In the genomic region with DNA sequence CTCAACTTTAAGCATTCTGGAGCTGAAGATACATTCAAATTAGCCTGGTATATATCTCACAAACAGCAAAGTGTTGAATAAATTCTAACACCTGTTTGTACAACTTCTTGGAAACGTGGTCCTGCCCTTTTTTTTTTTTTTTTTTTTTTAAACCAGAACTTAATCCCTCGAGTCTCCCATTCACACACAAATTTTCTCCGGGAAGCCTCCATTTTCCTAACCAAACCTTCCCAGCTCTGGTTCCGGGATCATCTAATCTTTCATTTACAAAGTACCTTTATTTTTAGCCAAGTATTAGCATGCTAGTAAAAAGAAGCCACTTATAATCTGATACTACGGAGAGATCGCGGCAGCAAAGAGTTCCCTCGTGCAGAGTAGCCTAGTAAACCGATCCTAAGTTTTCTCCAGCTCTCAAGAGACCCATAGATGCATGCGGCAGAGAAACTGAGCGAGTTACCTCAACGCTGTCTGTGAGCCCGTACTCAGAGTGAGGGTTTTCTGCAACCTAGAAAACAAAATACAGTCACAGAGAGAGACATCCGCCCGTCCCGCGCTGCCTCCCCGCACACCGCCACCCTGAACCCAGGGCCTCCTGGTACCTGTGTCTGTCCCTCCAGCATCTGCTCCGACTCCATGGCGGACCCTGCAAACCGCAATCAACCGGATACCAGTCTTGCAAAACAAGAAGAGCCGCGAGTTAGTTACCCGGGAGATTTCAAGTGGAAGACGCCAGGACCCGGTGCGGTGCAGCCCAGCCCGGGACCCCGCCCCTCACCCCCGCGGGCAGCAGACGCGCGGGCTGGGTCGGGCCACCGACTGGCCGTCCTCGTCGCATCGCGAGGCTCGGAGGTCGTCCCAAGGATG, we compare ENCODE assay signal across 8 mouse cellular contexts. TPM values are rescaled to one million over a fixed set of nuclear protein-coding genes. Genes with fewer than 3 reads are reported as not detected.
DNase-seq lines count a peak whose midpoint lies in the region; ATAC-seq lines count a peak whose summit lies in the region.

No protein-coding gene starts in this region.

- H3K4me3 ChIP-seq in forebrain, embryonic 11.5 days (ENCODE audit: low read depth, low read length), result peak overlapping the region; percentile 59
- peak overlapping the region; percentile 93 for H3K4me3 ChIP-seq in liver, embryonic 15.5 days (replicated peaks)

- WGBS in forebrain, embryonic 11.5 days, result under 1% methylated on average over 45 of the region's 45 CpGs
- WGBS in liver, embryonic 15.5 days (ENCODE audit: insufficient replicate concordance), result under 1% methylated on average over 45 of the region's 45 CpGs

- H3K27ac ChIP-seq in forebrain, embryonic 11.5 days (ENCODE audit: low read depth, low read length), result peak overlapping the region; percentile 91
- H3K27ac ChIP-seq in liver, embryonic 15.5 days (replicated peaks), result peak overlapping the region; percentile 95

- H3K36me3 ChIP-seq in forebrain, embryonic 11.5 days (ENCODE audit: control insufficient read depth, insufficient read depth, low read length), result no peaks in the 10 kb centered on the region
- peaks cover 35% of the 10 kb centered on the region for H3K36me3 ChIP-seq in liver, embryonic 15.5 days (replicated peaks)

- no peak for ATAC-seq in forebrain, embryonic 11.5 days (replicated peaks; ENCODE audit: low FRiP score)
- peak; percentile 81 for ATAC-seq in liver, embryonic 15.5 days (ENCODE audit: insufficient read depth)

- peak overlapping the region; percentile 84 for H3K9ac ChIP-seq in forebrain, embryonic 11.5 days (ENCODE audit: low read length)
- H3K9ac ChIP-seq in liver, embryonic 15.5 days, result peak overlapping the region; percentile 83

- DNase-seq in embryo, embryonic 10 days (ENCODE audit: low spot score), result peak; percentile 38
- DNase-seq in embryo, embryonic 11 days, result no peak
- DNase-seq in 416B (ENCODE audit: low read depth), result peak; percentile 68
- no peak for DNase-seq in forebrain, embryonic 11.5 days (ENCODE audit: low spot score)
- no peak for DNase-seq in right cerebral cortex, postnatal 10 days (ENCODE audit: low spot score in 2 of 2)
- DNase-seq in frontal cortex, postnatal 14 days (ENCODE audit: low spot score in 2 of 2), result no peak
- DNase-seq in cerebellum, adult 11-12 months, result no peak

- no peaks in the 10 kb centered on the region for H3K9me3 ChIP-seq in forebrain, embryonic 11.5 days (ENCODE audit: control insufficient read depth, low read length)
- H3K9me3 ChIP-seq in liver, embryonic 15.5 days (replicated peaks), result no peaks in the 10 kb centered on the region

- peak overlapping the region; percentile 73 for H3K4me2 ChIP-seq in forebrain, embryonic 11.5 days (ENCODE audit: low read depth, low read length, severe bottlenecking)
- H3K4me2 ChIP-seq in liver, embryonic 15.5 days, result peak overlapping the region; percentile 91

- H3K4me1 ChIP-seq in forebrain, embryonic 11.5 days (replicated peaks; ENCODE audit: control insufficient read depth, insufficient read depth, low read length), result peaks cover 2% of the 10 kb centered on the region; the same call in 1 of the 2 replicates
- H3K4me1 ChIP-seq in liver, embryonic 15.5 days (replicated peaks), result peaks cover 34% of the 10 kb centered on the region

- no peaks in the 10 kb centered on the region for H3K27me3 ChIP-seq in forebrain, embryonic 11.5 days (ENCODE audit: control insufficient read depth, insufficient read depth, low read length)
- H3K27me3 ChIP-seq in liver, embryonic 15.5 days, result no peaks in the 10 kb centered on the region

RNA-seq across cellular contexts. Expression of a gene that starts 8.1 kb away (rescaled TPM):
- 244 and 285 TPM in 2 replicates for polyA plus RNA-seq in forebrain, embryonic 11.5 days (2014; fragmentation: Nextera tagmentation; extraction: Ambion mirVana)
- polyA plus RNA-seq in liver, embryonic 15.5 days (2015; fragmentation: Nextera tagmentation; extraction: Ambion mirVana), result 98.0 and 119 TPM in 2 replicates

RNA-seq across cellular contexts. Expression of a gene that starts 20.4 kb away (rescaled TPM):
- 77.9 and 83.7 TPM in 2 replicates for polyA plus RNA-seq in forebrain, embryonic 11.5 days (2014; fragmentation: Nextera tagmentation; extraction: Ambion mirVana)
- 88.8 and 96.4 TPM in 2 replicates for polyA plus RNA-seq in liver, embryonic 15.5 days (2015; fragmentation: Nextera tagmentation; extraction: Ambion mirVana)

RNA-seq across cellular contexts. Expression of a gene that starts 23.1 kb away (rescaled TPM):
- polyA plus RNA-seq in forebrain, embryonic 11.5 days (2014; fragmentation: Nextera tagmentation; extraction: Ambion mirVana), result 41.1 and 45.1 TPM in 2 replicates
- 5.2 and 5.3 TPM in 2 replicates for polyA plus RNA-seq in liver, embryonic 15.5 days (2015; fragmentation: Nextera tagmentation; extraction: Ambion mirVana)

Comparison
In these comparisons a context has a peak if more than half of its experiments do, and no peak if none do; other contexts are left out.
1. DNase-seq: peak in embryo, embryonic 10 days (single experiment) and 416B (single experiment); none in embryo, embryonic 11 days (single experiment), forebrain, embryonic 11.5 days (single experiment), right cerebral cortex, postnatal 10 days (0 of 2), frontal cortex, postnatal 14 days (0 of 2) and cerebellum, adult 11-12 months (single experiment).